ENCODE assay signal across 8 mouse cellular contexts in the genomic region with DNA sequence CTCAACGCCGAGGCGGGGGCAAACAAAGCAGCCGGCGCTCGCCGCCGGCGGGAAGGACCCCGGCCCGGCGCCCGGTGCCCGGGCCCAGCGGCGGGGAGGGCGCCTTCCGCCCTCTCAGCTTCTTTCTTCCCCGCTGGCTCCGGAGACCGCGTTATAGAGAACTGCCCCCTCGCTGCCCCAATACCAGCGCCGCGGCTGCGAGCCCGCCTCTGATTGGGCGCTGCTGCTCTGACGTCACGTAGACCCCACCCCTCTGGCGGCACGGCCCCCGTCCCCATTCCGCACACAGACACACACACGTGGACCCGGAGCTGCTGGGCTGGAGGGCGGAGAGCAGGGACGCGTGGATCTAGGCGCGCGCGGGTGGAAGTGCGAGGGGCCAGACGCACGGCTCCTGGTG. TPM values are rescaled to one million over a fixed set of nuclear protein-coding genes. Genes with fewer than 3 reads are reported as not detected.
A peak's percentile ranks its signal among the peaks of the same experiment; 100 is the strongest.
DNase-seq lines count a peak whose midpoint lies in the region; ATAC-seq and TF ChIP-seq lines count a peak whose summit lies in the region.

A gene (minus strand): TSS at position 127 of the 400 bp plus-strand sequence.

- H3K4me2 ChIP-seq in forebrain, embryonic 15.5 days (replicated peaks): peak within 1 kb of the TSS; percentile 80
- peak within 1 kb of the TSS; percentile 87 for H3K4me2 ChIP-seq in neural tube, embryonic 15.5 days

- peaks cover 65% of the 10 kb centered on the region for H3K27me3 ChIP-seq in forebrain, embryonic 15.5 days
- H3K27me3 ChIP-seq in neural tube, embryonic 15.5 days (replicated peaks): peaks cover 73% of the 10 kb centered on the region
- H3K27me3 ChIP-seq in testis, adult 2 months (ENCODE audit: control insufficient read depth, insufficient read depth, low read length): peaks cover 5% of the 10 kb centered on the region; the same call in 1 of the 2 replicates

- no peaks in the 10 kb centered on the region for H3K36me3 ChIP-seq in forebrain, embryonic 15.5 days
- no peaks in the 10 kb centered on the region for H3K36me3 ChIP-seq in neural tube, embryonic 15.5 days
- no peaks in the 10 kb centered on the region for H3K36me3 ChIP-seq in testis, adult 2 months (ENCODE audit: control insufficient read depth, insufficient read depth, low read length)

- peak; percentile 67 to 69 for DNase-seq in CD8-positive naive resting alpha-beta T cell, adult 2 months (ENCODE audit: low read depth in 2 of 2, low spot score in 2 of 2)
- DNase-seq in heart, postnatal 14 days: peak; percentile 88 to 89
- DNase-seq in layer of hippocampus, adult 18-20 months (ENCODE audit: low spot score in 2 of 2): peak; percentile 90 to 94
- peak; percentile 90 to 92 for DNase-seq in lung, adult 18-20 months

- H3K9ac ChIP-seq in forebrain, embryonic 15.5 days (replicated peaks): peak within 1 kb of the TSS; percentile 78
- peak within 1 kb of the TSS; percentile 69 for H3K9ac ChIP-seq in neural tube, embryonic 15.5 days (replicated peaks)

- peaks cover 34% of the 10 kb centered on the region for H3K4me1 ChIP-seq in forebrain, embryonic 15.5 days
- H3K4me1 ChIP-seq in neural tube, embryonic 15.5 days: peaks cover 35% of the 10 kb centered on the region
- H3K4me1 ChIP-seq in testis, adult 2 months (ENCODE audit: control insufficient read depth, insufficient read depth, low read length): peaks cover 29% of the 10 kb centered on the region

- intact Hi-C loops in heart, postnatal 14 days (cut with DNase I): no loop called here

- no peak within 1 kb of the TSS for H3K27ac ChIP-seq in forebrain, embryonic 15.5 days (replicated peaks)
- H3K27ac ChIP-seq in neural tube, embryonic 15.5 days (replicated peaks): no peak within 1 kb of the TSS
- no peak within 1 kb of the TSS for H3K27ac ChIP-seq in testis, adult 2 months (ENCODE audit: control insufficient read depth, insufficient read depth, low read depth, low read length)

- H3K9me3 ChIP-seq in forebrain, embryonic 15.5 days: no peaks in the 10 kb centered on the region
- no peaks in the 10 kb centered on the region for H3K9me3 ChIP-seq in neural tube, embryonic 15.5 days (replicated peaks)

- TF ChIP-seq CTCF in testis, adult 2 months (IDR thresholded peaks at IDR 0.05; ENCODE audit: control insufficient read depth, insufficient read depth, insufficient replicate concordance, low read depth, low read length): no peak

- ATAC-seq in cerebellum, adult (ENCODE audit: insufficient number of reproducible peaks, low FRiP score, low TSS enrichment): 0 out of 2 replicates have a peak, but pooled peaks have one; percentile 28
- ATAC-seq in forebrain, embryonic 15.5 days (replicated peaks): peak; percentile 95
- ATAC-seq in neural tube, embryonic 15.5 days (ENCODE audit: low FRiP score): peak; percentile 95

- TF ChIP-seq POLR2A in testis, adult 2 months (IDR thresholded peaks at IDR 0.05; ENCODE audit: control insufficient read depth, low read depth, low read length): no peak

- WGBS in forebrain, embryonic 15.5 days: 0% methylated on average over 46 of the region's 47 CpGs
- WGBS in neural tube, embryonic 15.5 days: under 1% methylated on average over 46 of the region's 47 CpGs

- H3K4me3 ChIP-seq in forebrain, embryonic 15.5 days: peak within 1 kb of the TSS; percentile 76
- H3K4me3 ChIP-seq in neural tube, embryonic 15.5 days (replicated peaks): peak within 1 kb of the TSS; percentile 72
- peak within 1 kb of the TSS; percentile 80 for H3K4me3 ChIP-seq in testis, adult 2 months (ENCODE audit: control insufficient read depth, low read depth, low read length)

RNA-seq across cellular contexts. Expression of the gene that starts here (rescaled TPM):
- polyA plus RNA-seq in forebrain, embryonic 15.5 days (2015; fragmentation: Nextera tagmentation; extraction: Ambion mirVana): 4.6 and 5.8 TPM in 2 replicates
- total RNA-seq in heart, postnatal 14 days (2021): 1 to 10 TPM in 1 of 2 experiments, under 1 TPM in 1; 0.93 to 1.2 TPM
- 10 to 100 TPM; 46.1 to 48.8 TPM for total RNA-seq in layer of hippocampus, adult 18-20 months (2021)
- polyA plus RNA-seq in neural tube, embryonic 15.5 days (2015; fragmentation: Nextera tagmentation; extraction: Ambion mirVana): 2.1 TPM in 2 replicates
- 0.47 and 0.58 TPM in 2 replicates for polyA plus RNA-seq in testis, adult 2 months (2012; rRNA removed)

Comparison
In these comparisons a context has a peak if more than half of its experiments do, and no peak if none do; other contexts are left out.
1. RNA of the gene that starts here (total RNA-seq): 46.1 to 48.8 TPM in layer of hippocampus, adult 18-20 months; 0.93 to 1.2 TPM in heart, postnatal 14 days; every median in the first group is over 10 times any median in the second.
2. ATAC-seq: peak in every context shown above with its lines; median percentile 95 in forebrain, embryonic 15.5 days; 95 in neural tube, embryonic 15.5 days; 28 in cerebellum, adult.
3. Peak in every context shown above with its lines, with median percentiles within 50 percentile points of each other: DNase-seq and H3K4me3 ChIP-seq.